Mouse (Mus musculus) heart, adult 2 months (tissue): ENCODE data around the gene Csnk1g1. TPM values are rescaled to one million over a fixed set of nuclear protein-coding genes. Genes with fewer than 3 reads are reported as not detected.

Experiments
- DNase-seq, 2 experiments: peaks; one replicate each; pipeline ENCODE4 v3.0.0; 2021
- H3K27ac ChIP-seq: fragments of 200-600 bp; 2 replicates; pipeline ENCODE4 v1.8.1; 2022
- H3K27me3 ChIP-seq: fragments of 200-500 bp; 2 replicates; pipeline ENCODE4 v1.6.1; 2012; ENCODE audit warnings: mild to moderate bottlenecking, low read length, inconsistent platforms, mixed read lengths; ENCODE audit not compliant: control insufficient read depth, insufficient read depth
- H3K36me3 ChIP-seq: fragments of 200-500 bp; 2 replicates; pipeline ENCODE4 v1.6.1; 2012; ENCODE audit warnings: low read length, inconsistent platforms; ENCODE audit not compliant: control insufficient read depth, insufficient read depth
- H3K4me1 ChIP-seq: fragments of 200-500 bp; 2 replicates; pipeline ENCODE4 v1.6.1; 2011; ENCODE audit warnings: low read length; ENCODE audit not compliant: control insufficient read depth, insufficient read depth
- H3K4me3 ChIP-seq: fragments of 200-600 bp; 2 replicates; pipeline ENCODE4 v1.8.1; 2022
- H3K79me2 ChIP-seq: fragments of 200-500 bp; replicated peaks from 2 replicates; pipeline ENCODE4 v1.6.1; 2012; ENCODE audit warnings: mild to moderate bottlenecking, inconsistent platforms, low read length, moderate library complexity, mixed read lengths; ENCODE audit not compliant: control insufficient read depth, insufficient read depth
- H3K9ac ChIP-seq: fragments of 200-500 bp; 2 replicates; pipeline ENCODE4 v1.6.1; 2012; ENCODE audit warnings: low read depth, mild to moderate bottlenecking, control low read depth, inconsistent platforms, low read length, mixed read lengths
- CTCF ChIP-seq: fragments of 200-600 bp; IDR thresholded peaks from 2 replicates; pipeline ENCODE4 v1.8.1; 2022; ENCODE audit warnings: antibody characterized with exemption, mild to moderate bottlenecking, moderate library complexity
- EP300 ChIP-seq: fragments of 200-500 bp; IDR thresholded peaks from 2 replicates; pipeline ENCODE4 v1.6.1; 2011; ENCODE audit warnings: low read depth, low read length, control low read depth; ENCODE audit not compliant: insufficient read depth
- POLR2A ChIP-seq: fragments of 200-500 bp; IDR thresholded peaks from 2 replicates; pipeline ENCODE4 v1.6.1; 2011; ENCODE audit warnings: mild to moderate bottlenecking, low read depth, low read length, control low read depth; ENCODE audit not compliant: insufficient read depth
- WGBS: fragments of 180-500 bp; shearing (Covaris S2); methylation state at CpG from one replicate; pipeline ENCODE4 v1.1.7; 2018; 5-methylcytosine and 5-hydroxymethylcytosine counted together
- intact Hi-C: fragments of 180-260 bp; cut with DNase I; formaldehyde crosslinking; loops from one replicate; pipeline ENCODE4 v1.15.1; 2025
- polyA plus RNA-seq: library from polyadenylated mRNA; depleted of rRNA; stranded (reverse); fragments of >200 nt; gene quantifications from 2 replicates; pipeline ENCODE4 v1.2.3, GENCODE M21; 2012
- total RNA-seq, 2 experiments: library from RNA; stranded (reverse); gene quantifications; 2 replicates each; pipeline ENCODE4 v1.2.3; 2021

Gene Csnk1g1
- total and polyA plus RNA-seq, 3 experiments = 3.6 to 10.8 (median 8.8) TPM

DNA sequence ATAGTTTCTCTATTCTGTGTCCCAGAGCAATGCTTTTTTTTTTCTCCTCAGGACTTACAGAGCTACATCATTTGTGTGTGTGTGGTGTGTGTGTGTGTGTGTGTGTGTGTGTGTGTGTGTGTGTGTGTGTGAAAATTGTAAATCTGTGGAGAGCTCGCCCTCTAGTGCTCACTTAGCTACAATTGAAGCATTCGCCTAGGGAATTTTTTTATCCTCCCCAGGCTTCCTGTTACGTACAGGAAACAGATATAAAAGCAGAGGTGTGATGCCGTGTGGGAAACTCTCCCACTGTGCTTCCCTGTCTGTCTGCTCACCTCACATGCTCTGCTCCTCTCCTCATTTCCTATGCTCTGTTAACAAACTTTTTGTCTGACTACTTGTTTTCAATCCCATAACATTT, 95.7 kb downstream of the Csnk1g1 start:
- no peaks in the 10 kb centered on the region for H3K27me3 ChIP-seq
- no peak for TF ChIP-seq POLR2A
- TF ChIP-seq CTCF = peak; percentile 50
- no peaks in the 10 kb centered on the region for H3K79me2 ChIP-seq
- WGBS = 20% methylated on average over 4 of the region's 4 CpGs
- H3K27ac ChIP-seq = no peak overlapping the region
- intact Hi-C loops = loop anchor here (10.0 kb wide), 2 partner anchors 330 to 400 kb away; no protein-coding TSS in a partner anchor
- no peak overlapping the region for H3K4me3 ChIP-seq
- H3K4me1 ChIP-seq = no peaks in the 10 kb centered on the region
- no peaks in the 10 kb centered on the region for H3K36me3 ChIP-seq
- DNase-seq = peak; percentile 17 to 19
- no peak overlapping the region for H3K9ac ChIP-seq

DNA sequence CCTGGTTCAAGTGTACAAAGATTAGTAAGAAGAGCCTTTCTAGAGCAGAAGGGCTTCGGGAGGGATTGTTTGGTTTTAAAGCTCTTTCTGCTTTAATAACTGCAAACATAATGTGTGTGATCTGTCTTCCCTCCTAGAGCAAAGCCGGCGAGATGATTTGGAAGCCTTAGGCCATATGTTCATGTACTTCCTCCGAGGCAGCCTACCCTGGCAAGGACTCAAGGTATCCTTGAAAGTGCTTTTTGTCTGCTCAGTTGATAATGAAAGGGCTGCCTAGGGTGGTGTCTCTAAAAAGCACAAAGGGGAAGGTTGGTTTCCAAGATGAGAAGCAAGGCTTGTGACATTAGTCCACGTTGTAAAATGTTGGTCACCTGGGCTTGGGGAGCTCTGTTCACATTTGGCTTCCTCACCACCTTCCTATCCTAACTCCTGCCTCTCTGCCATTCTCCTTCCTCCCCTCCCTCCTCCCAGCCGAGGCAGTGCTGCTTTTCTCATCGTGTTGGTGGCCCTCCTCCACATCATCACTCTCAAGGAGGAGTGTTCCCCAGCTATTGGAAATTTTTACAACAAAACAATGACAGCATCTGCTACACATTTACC, 99.0 kb downstream of the Csnk1g1 start:
- intact Hi-C loops = loop anchor here (5.0 to 10.0 kb wide), 3 partner anchors 100 to 403 kb away; partner anchors contain the start of genes Csnk1g1 and Trip4
- H3K27ac ChIP-seq = no peak overlapping the region
- no peaks in the 10 kb centered on the region for H3K36me3 ChIP-seq
- H3K27me3 ChIP-seq = no peaks in the 10 kb centered on the region
- H3K9ac ChIP-seq = no peak overlapping the region
- no peak for DNase-seq
- TF ChIP-seq CTCF (no peak), EP300 (no peak)
- no peaks in the 10 kb centered on the region for H3K4me1 ChIP-seq
- H3K4me3 ChIP-seq = no peak overlapping the region
- no peaks in the 10 kb centered on the region for H3K79me2 ChIP-seq
- 51% methylated on average over 7 of the region's 7 CpGs for WGBS

- H3K36me3 ChIP-seq = no peaks in the 10 kb centered on the region
- TF ChIP-seq EP300 = no peak
- no peak for TF ChIP-seq CTCF
- TF ChIP-seq POLR2A = no peak
- intact Hi-C loops = no loop called here
- H3K4me1 ChIP-seq = no peaks in the 10 kb centered on the region
- no peaks in the 10 kb centered on the region for H3K79me2 ChIP-seq
- no peaks in the 10 kb centered on the region for H3K27me3 ChIP-seq
- H3K4me3 ChIP-seq = no peak overlapping the region
- H3K27ac ChIP-seq = no peak overlapping the region
- no peak for DNase-seq
- H3K9ac ChIP-seq = no peak overlapping the region
Measured at GRCm38 (mm10) chr9:66020601-66021000, 111.9 kb downstream of the Csnk1g1 start.

DNA sequence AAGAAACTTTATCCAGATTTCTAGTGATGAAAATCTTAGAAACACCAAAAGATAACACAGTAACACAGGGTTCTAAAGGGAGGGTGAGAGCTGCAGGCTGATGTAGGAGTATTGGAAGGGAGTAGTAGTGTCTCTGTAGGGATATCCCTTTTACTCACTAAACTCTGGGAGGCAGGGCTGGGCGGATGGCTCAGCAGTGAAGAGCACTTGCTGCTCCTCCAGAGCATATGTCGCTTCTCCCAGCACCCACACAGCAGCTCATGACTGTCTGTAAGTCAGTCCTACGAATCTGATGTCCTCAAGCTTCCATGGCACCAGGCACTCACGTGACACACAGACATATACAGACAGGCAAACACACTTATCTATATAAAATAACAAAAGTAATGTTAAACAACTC, 129.4 kb downstream of the Csnk1g1 start:
- H3K27me3 ChIP-seq = no peaks in the 10 kb centered on the region
- 88% methylated on average over 4 of the region's 4 CpGs for WGBS

DNA sequence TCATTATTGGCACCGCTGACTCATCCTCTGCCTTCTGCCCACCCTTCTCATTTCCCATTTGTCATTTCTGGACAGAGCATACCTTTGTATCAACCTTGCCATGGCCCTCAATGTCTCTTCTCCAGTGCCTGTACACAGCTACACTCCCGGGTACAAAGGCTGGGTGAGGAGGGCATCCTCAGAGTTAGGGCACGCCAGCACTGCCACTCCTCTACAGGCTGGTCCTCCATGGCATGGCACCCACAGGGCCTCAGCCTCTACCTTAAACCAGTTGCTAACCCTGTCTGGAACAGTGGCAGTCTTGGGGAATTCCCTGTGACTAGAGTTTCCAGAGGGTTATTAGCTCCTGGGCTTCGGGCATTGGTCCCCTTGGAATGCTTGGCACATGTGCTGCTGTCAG, 129.9 kb downstream of the Csnk1g1 start:
- intact Hi-C loops = no loop called here
- no peak for DNase-seq
- H3K79me2 ChIP-seq = no peaks in the 10 kb centered on the region
- no peaks in the 10 kb centered on the region for H3K4me1 ChIP-seq
- no peaks in the 10 kb centered on the region for H3K27me3 ChIP-seq
- 96% methylated on average over 4 of the region's 4 CpGs for WGBS
- H3K27ac ChIP-seq = no peak overlapping the region
- no peak overlapping the region for H3K9ac ChIP-seq
- H3K4me3 ChIP-seq = no peak overlapping the region
- TF ChIP-seq EP300 = no peak
- no peak for TF ChIP-seq CTCF
- TF ChIP-seq POLR2A = no peak
- H3K36me3 ChIP-seq = no peaks in the 10 kb centered on the region

More for the DNA sequence above, 129.4 kb downstream of the Csnk1g1 start:
- Histone ChIP-seq H3K27ac (no peak overlapping the region), H3K9ac (no peak overlapping the region), H3K4me3 (no peak overlapping the region), H3K79me2 (no peaks in the 10 kb centered on the region), H3K4me1 (no peaks in the 10 kb centered on the region), H3K36me3 (0 out of 2 replicates have a peak, but pooled peaks cover under 1% of the 10 kb centered on the region)
- intact Hi-C loops = no loop called here
- no peak for DNase-seq
- TF ChIP-seq CTCF (no peak), POLR2A (no peak), EP300 (no peak)

DNA sequence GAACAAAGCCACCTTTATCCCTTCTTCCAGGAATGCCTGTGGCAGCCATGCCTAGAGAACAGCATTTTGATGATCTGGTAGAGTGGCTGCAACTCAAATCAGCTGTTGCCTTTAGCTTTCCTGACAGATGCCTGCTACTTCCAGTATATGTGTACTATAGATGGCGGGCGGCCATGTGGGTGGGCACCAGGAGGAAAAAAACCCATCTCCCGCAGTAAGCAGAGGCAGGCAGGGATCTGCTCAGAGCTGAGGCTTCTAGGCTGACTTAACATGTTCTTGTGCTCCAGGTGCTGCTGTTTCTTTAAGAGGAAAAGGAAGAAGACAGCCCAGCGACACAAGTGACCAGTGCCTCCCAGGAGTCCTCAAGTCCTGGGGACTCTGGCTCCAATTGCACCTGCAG, 130.6 kb downstream of the Csnk1g1 start:
- Histone ChIP-seq H3K27ac (no peak overlapping the region), H3K4me3 (no peak overlapping the region), H3K9ac (no peak overlapping the region), H3K79me2 (no peaks in the 10 kb centered on the region), H3K4me1 (no peaks in the 10 kb centered on the region), H3K36me3 (no peaks in the 10 kb centered on the region), H3K27me3 (no peaks in the 10 kb centered on the region)
- WGBS = 80% methylated on average over 4 of the region's 4 CpGs
- no peak for DNase-seq
- TF ChIP-seq POLR2A (no peak), CTCF (no peak), EP300 (no peak)
- intact Hi-C loops = no loop called here
